Mouse (Mus musculus) lung, postnatal 0 days (tissue): ENCODE measurements around the gene Gm45716.

Source experiments
- CTCF ChIP-seq: IDR thresholded peaks from 2 replicates; pipeline ENCODE4 v1.5.1; 2016; ENCODE audit warnings: antibody characterized with exemption, mild to moderate bottlenecking
- EP300 ChIP-seq: IDR thresholded peaks from 2 replicates; pipeline ENCODE4 v1.6.1; 2016; ENCODE audit warnings: antibody characterized with exemption, mild to moderate bottlenecking, control low read depth

DNA sequence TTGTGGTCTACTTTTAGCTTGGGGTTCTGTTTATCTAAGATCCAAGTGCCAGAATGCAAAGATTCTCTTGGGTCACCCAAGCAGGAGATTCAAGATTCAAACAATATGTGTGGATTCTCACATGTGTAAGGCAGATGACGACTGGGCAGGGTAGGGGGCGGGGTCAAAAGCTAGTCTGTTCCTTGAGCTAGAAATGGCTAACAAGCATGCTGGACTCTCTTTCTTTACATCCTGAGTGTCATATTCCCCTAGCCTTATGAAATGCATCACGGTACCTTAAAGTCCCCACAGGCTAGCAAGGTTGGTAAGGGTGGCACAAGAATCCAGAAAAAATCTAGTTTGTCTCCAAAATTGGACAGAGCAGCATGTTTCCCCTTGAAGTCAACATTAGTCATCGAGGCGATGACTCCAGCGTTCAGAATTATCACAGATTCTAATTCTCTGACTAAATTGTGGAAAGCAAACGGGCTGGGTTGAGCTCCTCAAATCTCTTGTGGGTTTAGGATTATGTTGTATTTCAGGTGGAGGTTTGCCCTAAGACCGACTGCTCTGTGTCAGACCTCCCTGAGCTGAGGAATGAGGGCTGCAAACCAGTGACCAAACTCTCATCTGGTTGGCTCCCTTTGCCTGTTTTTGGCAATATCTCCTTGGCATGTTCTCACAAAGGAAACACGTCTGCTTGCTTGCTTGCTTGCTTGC is 40.9 kb downstream of the Gm45716 start:
- TF ChIP-seq CTCF: no peak
- TF ChIP-seq EP300: no peak
